Mouse (Mus musculus): ENCODE data around the gene Htra1.

Gene Htra1

GRCm38 (mm10) chr7:131024807-131025206 lies 88.9 kb downstream of the Htra1 start:
- DNase-seq = no peak

GRCm38 (mm10) chr7:131027557-131027956 lies 91.6 kb downstream of the Htra1 start:
- no peak for DNase-seq

- no peak for DNase-seq
Observed at GRCm38 (mm10) chr7:131031755-131032154, 95.8 kb downstream of the Htra1 start, which contains the start of gene Dmbt1. Gene Dmbt1 (plus strand): TSS chr7:131032053.
